In the genomic region with DNA sequence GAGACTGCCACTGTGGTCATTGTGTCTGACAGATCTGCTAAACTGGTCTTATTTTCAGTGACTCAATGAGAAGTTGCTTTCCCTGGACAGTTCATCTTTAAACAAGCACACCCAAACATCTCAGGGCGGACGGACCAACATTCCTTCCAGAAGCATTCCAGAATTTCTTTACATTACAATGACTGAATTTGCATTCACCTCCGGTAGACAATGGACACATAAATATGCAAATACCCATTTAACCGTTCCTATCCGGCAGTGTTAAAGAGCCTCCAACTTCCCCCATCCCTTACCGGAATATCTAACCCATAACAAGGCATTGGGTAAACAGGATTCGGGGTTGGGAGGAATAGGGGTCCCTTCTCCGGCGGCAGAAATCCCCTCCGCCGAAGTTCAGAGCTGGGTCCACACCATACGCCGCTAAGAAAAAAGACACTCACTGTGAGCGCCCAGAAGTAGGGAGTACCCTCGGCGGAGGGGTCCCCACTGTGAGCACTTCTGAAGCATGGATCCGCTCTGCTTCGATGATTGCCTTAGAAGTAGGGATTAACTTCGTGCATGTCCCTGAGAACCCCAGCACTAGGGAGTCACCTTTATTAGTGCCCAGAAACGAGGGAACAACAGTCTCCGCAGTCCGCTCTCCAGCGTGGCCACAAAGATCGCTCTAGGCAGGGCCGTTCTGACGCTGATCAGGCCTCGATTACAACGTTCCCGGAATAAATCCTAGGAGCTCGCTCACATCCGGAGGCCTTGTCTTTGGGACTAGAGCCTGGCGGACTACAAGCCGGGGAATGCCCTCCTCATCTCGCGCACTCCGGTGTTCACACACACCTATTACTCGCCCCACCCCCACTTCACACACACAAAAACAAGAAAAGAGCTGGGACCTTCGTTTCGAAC, we compare ENCODE assay signal across 8 mouse cellular contexts. TPM values are rescaled to one million over a fixed set of nuclear protein-coding genes. Genes with fewer than 3 reads are reported as not detected.
DNase-seq lines count a peak whose midpoint lies in the region; ATAC-seq and TF ChIP-seq lines count a peak whose summit lies in the region.

No protein-coding gene starts in this region.

- H3K9ac ChIP-seq in hindbrain, embryonic 16.5 days (ENCODE audit: low read depth, low read length) = peak overlapping the region; percentile 81
- peak overlapping the region; percentile 76 for H3K9ac ChIP-seq in midbrain, embryonic 15.5 days

- intact Hi-C loops in gastrocnemius, postnatal 36 days (cut with DNase I) = no loop called here

- no peaks in the 10 kb centered on the region for H3K9me3 ChIP-seq in hindbrain, embryonic 16.5 days (ENCODE audit: control insufficient read depth, low read length)
- H3K9me3 ChIP-seq in midbrain, embryonic 15.5 days = no peaks in the 10 kb centered on the region

- H3K27ac ChIP-seq in layer of hippocampus, adult 2 months = peak overlapping the region; percentile 99
- H3K27ac ChIP-seq in bone marrow macrophage, adult 2 months (ENCODE audit: insufficient read depth, low read depth, low read length) = peak overlapping the region; percentile 63
- H3K27ac ChIP-seq in hindbrain, embryonic 16.5 days (ENCODE audit: low read depth, low read length) = peak overlapping the region; percentile 82
- peak overlapping the region; percentile 83 for H3K27ac ChIP-seq in midbrain, embryonic 15.5 days

- TF ChIP-seq POLR2A in bone marrow macrophage, adult 2 months (IDR thresholded peaks at IDR 0.05; ENCODE audit: borderline replicate concordance, low read depth, low read length) = no peak

- H3K4me3 ChIP-seq in layer of hippocampus, adult 2 months = peak overlapping the region; percentile 99
- peak overlapping the region; percentile 95 for H3K4me3 ChIP-seq in bone marrow macrophage, adult 2 months (ENCODE audit: insufficient read depth, low read length)
- H3K4me3 ChIP-seq in hindbrain, embryonic 16.5 days (ENCODE audit: low read length) = peak overlapping the region; percentile 100
- peak overlapping the region; percentile 74 for H3K4me3 ChIP-seq in midbrain, embryonic 15.5 days

- H3K4me1 ChIP-seq in bone marrow macrophage, adult 2 months (ENCODE audit: control insufficient read depth, insufficient read depth, low read length) = peaks cover 28% of the 10 kb centered on the region
- H3K4me1 ChIP-seq in hindbrain, embryonic 16.5 days (ENCODE audit: control insufficient read depth, insufficient read depth, low read depth, low read length) = peaks cover 18% of the 10 kb centered on the region
- H3K4me1 ChIP-seq in midbrain, embryonic 15.5 days = peaks cover 31% of the 10 kb centered on the region

- no peak for DNase-seq in layer of hippocampus, adult 2 months (ENCODE audit: low spot score in 2 of 2)
- no peak for DNase-seq in layer of hippocampus, adult 9-10 months (ENCODE audit: low spot score)
- DNase-seq in left cerebral cortex, adult 8-10 months (ENCODE audit: low spot score in 2 of 2) = no peak
- no peak for DNase-seq in gastrocnemius, postnatal 36 days
- DNase-seq in cerebellum, postnatal 14 days = no peak

- peaks cover 4% of the 10 kb centered on the region for H3K36me3 ChIP-seq in hindbrain, embryonic 16.5 days (ENCODE audit: control insufficient read depth, insufficient read depth, low read length)
- H3K36me3 ChIP-seq in midbrain, embryonic 15.5 days (replicated peaks) = peaks cover 6% of the 10 kb centered on the region; the same call in 1 of the 2 replicates

- no peak for TF ChIP-seq CTCF in layer of hippocampus, adult 2 months (conservative IDR thresholded peaks at IDR 0.05)
- TF ChIP-seq CTCF in bone marrow macrophage, adult 2 months (IDR thresholded peaks at IDR 0.05; ENCODE audit: low read depth, low read length) = no peak

- ATAC-seq in hindbrain, embryonic 16.5 days = peak; percentile 74
- no peak; the same call in 1 of the 2 replicates for ATAC-seq in midbrain, embryonic 15.5 days (replicated peaks)

- H3K4me2 ChIP-seq in hindbrain, embryonic 16.5 days (ENCODE audit: low read length) = peak overlapping the region; percentile 92
- H3K4me2 ChIP-seq in midbrain, embryonic 15.5 days = peak overlapping the region; percentile 87

- under 1% methylated on average over 39 of the region's 39 CpGs for WGBS in hindbrain, embryonic 16.5 days
- WGBS in midbrain, embryonic 15.5 days = 0% methylated on average over 39 of the region's 39 CpGs

- H3K27me3 ChIP-seq in hindbrain, embryonic 16.5 days (replicated peaks; ENCODE audit: control insufficient read depth, insufficient read depth, low read length) = no peaks in the 10 kb centered on the region
- no peaks in the 10 kb centered on the region for H3K27me3 ChIP-seq in midbrain, embryonic 15.5 days (replicated peaks)

RNA-seq across cellular contexts. Expression of a gene that starts 0.5 kb away (rescaled TPM):
- total RNA-seq in layer of hippocampus, adult 2 months (2021) = 10 to 100 TPM; 58.3 to 60.7 TPM
- 30.2 and 32.9 TPM in 2 replicates for polyA plus RNA-seq in bone marrow macrophage, adult 2 months (2012; ENCODE audit: insufficient read depth, insufficient read length, missing spikeins)
- 20.7 and 21.7 TPM in 2 replicates for polyA plus RNA-seq in hindbrain, embryonic 16.5 days (2015; fragmentation: Nextera tagmentation; extraction: Ambion mirVana)
- polyA plus RNA-seq in midbrain, embryonic 15.5 days (2015; fragmentation: Nextera tagmentation; extraction: Ambion mirVana) = 29.0 and 30.1 TPM in 2 replicates
- 10 to 100 TPM; 53.8 to 57.8 (median 55.2) TPM for total RNA-seq in left cerebral cortex, adult 8-10 months (2022)
- 10 to 100 TPM; 14.3 to 17.5 TPM for total RNA-seq in gastrocnemius, postnatal 36 days (2021)

RNA-seq across cellular contexts. Expression of a gene that starts 0.6 kb away (rescaled TPM):
- 10 to 100 TPM; 57.5 to 60.0 TPM for total RNA-seq in layer of hippocampus, adult 2 months (2021)
- polyA plus RNA-seq in bone marrow macrophage, adult 2 months (2012; ENCODE audit: insufficient read depth, insufficient read length, missing spikeins) = 52.9 and 53.5 TPM in 2 replicates
- 52.8 and 58.9 TPM in 2 replicates for polyA plus RNA-seq in hindbrain, embryonic 16.5 days (2015; fragmentation: Nextera tagmentation; extraction: Ambion mirVana)
- polyA plus RNA-seq in midbrain, embryonic 15.5 days (2015; fragmentation: Nextera tagmentation; extraction: Ambion mirVana) = 56.1 and 60.7 TPM in 2 replicates
- 10 to 100 TPM; 66.2 to 72.7 (median 68.5) TPM for total RNA-seq in left cerebral cortex, adult 8-10 months (2022)
- total RNA-seq in gastrocnemius, postnatal 36 days (2021) = 10 to 100 TPM; 32.1 to 33.8 TPM

RNA-seq across cellular contexts. Expression of a gene that starts 15.8 kb away (rescaled TPM):
- total RNA-seq in layer of hippocampus, adult 2 months (2021) = under 1 TPM; 0.64 to 0.77 TPM
- polyA plus RNA-seq in bone marrow macrophage, adult 2 months (2012; ENCODE audit: insufficient read depth, insufficient read length, missing spikeins) = 6.4 and 6.7 TPM in 2 replicates
- 0.19 and 0.42 TPM in 2 replicates for polyA plus RNA-seq in hindbrain, embryonic 16.5 days (2015; fragmentation: Nextera tagmentation; extraction: Ambion mirVana)
- 0.17 and 0.26 TPM in 2 replicates for polyA plus RNA-seq in midbrain, embryonic 15.5 days (2015; fragmentation: Nextera tagmentation; extraction: Ambion mirVana)
- total RNA-seq in left cerebral cortex, adult 8-10 months (2022) = 1 to 10 TPM in 2 of 4 experiments, under 1 TPM in 2; 0.43 to 1.3 (median 0.94) TPM
- total RNA-seq in gastrocnemius, postnatal 36 days (2021) = under 1 TPM in 1 of 2 experiments, not detected in 1; 0.33 TPM
